Mouse (Mus musculus) G1E (cell line): ENCODE results near the gene Gm7030. TPM values are rescaled to one million over a fixed set of nuclear protein-coding genes. Genes with fewer than 3 reads are reported as not detected.
"Not testable (repeated sequence)": the region's sequence is repeated elsewhere in the genome, so short reads cannot be mapped to it uniquely, and the experiment has no call there.

Source experiments
- ATAC-seq: 2 replicates; pipeline ENCODE4 v1.8.0; 2016; ENCODE audit warnings: mild to moderate bottlenecking; ENCODE audit not compliant: insufficient number of reproducible peaks, poor library complexity, low FRiP score, severe bottlenecking; ENCODE audit errors: extremely low read depth
- DNase-seq: peaks from one replicate; pipeline ENCODE4 v3.0.0; 2012; ENCODE audit warnings: low spot score
- H3K27me3 ChIP-seq: 2 replicates; pipeline ENCODE4 v1.6.1; 2012; ENCODE audit warnings: mild to moderate bottlenecking, low read length, inconsistent platforms; ENCODE audit not compliant: insufficient read depth
- H3K36me3 ChIP-seq: replicated peaks from 2 replicates; pipeline ENCODE3; 2012; ENCODE audit warnings: mild to moderate bottlenecking, inconsistent platforms
- H3K4me1 ChIP-seq: 2 replicates; pipeline ENCODE4 v1.6.1; 2012; ENCODE audit warnings: low read depth, low read length, inconsistent platforms, mixed read lengths; ENCODE audit not compliant: insufficient read depth
- H3K4me3 ChIP-seq: 2 replicates; pipeline ENCODE4 v1.5.1; 2012; ENCODE audit warnings: low read depth, mild to moderate bottlenecking, inconsistent platforms, low read length, moderate library complexity, mixed read lengths
- H3K9me3 ChIP-seq: replicated peaks from 2 replicates; pipeline ENCODE4 v1.6.1; 2012; ENCODE audit warnings: inconsistent platforms
- CTCF ChIP-seq: IDR thresholded peaks from 2 replicates; pipeline ENCODE4 v1.5.1; 2012; ENCODE audit warnings: low read depth, low read length, inconsistent platforms, mixed read lengths
- GATA1 ChIP-seq: IDR thresholded peaks from 2 replicates; pipeline ENCODE4 v1.6.1; 2012; ENCODE audit warnings: borderline replicate concordance, low read length, inconsistent platforms, mixed read lengths
- GATA2 ChIP-seq: IDR thresholded peaks from 2 replicates; pipeline ENCODE4 v1.6.1; 2012; ENCODE audit warnings: low read depth, low read length, inconsistent platforms, borderline replicate concordance
- POLR2AphosphoS5 ChIP-seq: IDR thresholded peaks from 2 replicates; pipeline ENCODE4 v1.6.1; 2012; ENCODE audit warnings: low read depth, low read length, inconsistent platforms; ENCODE audit not compliant: insufficient replicate concordance
- TAL1 ChIP-seq: conservative IDR thresholded peaks from 2 replicates; pipeline ENCODE4 v1.6.1; 2012; ENCODE audit warnings: low read depth, low read length, inconsistent platforms, mixed read lengths
- polyA plus RNA-seq: library from polyadenylated mRNA; stranded (reverse); fragments of >175 nt; gene quantifications from 2 replicates; pipeline ENCODE4 v1.2.3, GENCODE M21; 2012
- total RNA-seq, 2 experiments: library from RNA; stranded (forward) in 1 of 2; stranded (reverse) in 1 of 2; fragments of 200-1000 nt in 1 of 2; fragments of >200 nt in 1 of 2; fragmentation: Nextera tagmentation in 1 of 2; gene quantifications; 2 replicates each; pipeline ENCODE4 v1.2.3; 2014 to 2017

Gm7030 gene
- total RNA-seq (2014; fragmentation: Nextera tagmentation), result not detected in 2 replicates
- 0.16 TPM in 1 of 2 replicates, not detected in the other for total RNA-seq (2017)
- not detected in 2 replicates for polyA plus RNA-seq

DNA sequence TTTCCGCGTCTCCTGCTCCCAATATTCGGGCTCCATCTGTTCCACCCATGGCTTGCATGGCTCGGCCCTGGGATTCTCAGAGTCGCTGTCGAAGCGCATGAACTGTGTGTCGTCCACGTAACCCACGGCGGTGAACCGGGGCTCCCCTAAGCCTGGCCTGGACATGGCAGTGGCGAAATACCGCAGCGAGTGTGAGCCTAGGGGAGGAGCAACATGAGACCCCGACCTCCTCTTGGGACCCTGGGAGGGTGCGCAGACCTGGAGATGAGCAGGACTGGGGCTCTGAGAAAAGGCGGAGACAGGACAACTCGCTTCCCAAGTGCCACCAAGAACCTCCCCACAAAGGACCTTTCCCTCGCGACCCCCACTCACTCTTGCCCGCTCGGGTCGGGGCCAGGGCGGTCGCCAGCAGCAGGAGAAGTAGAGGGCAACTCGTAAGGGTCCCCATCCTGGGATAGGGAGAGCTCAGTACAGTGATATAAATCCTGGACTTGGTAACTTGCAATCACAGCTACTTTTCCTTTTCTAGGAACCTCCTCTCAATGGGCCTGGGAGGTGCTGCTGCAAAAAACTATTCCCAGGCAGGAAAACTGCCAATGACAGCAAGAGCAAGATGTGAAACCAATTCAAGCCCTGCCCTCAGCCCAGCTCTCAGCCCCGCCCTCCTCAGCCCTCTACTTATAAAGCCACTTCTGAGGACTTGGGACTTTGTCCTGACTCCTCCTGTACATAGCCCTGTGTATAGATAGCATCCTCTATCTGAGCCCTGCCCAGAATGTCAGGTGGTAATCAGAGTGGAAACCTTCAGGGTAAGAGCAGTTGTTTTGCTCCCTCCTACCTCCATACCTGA is at the start of gene Gm7030:
Gene Gm7030 (minus strand): TSS at position 458 of the 850 bp plus-strand sequence.
- H3K27me3 ChIP-seq, H3K36me3 ChIP-seq, ATAC-seq, H3K9me3 ChIP-seq, H3K4me1 ChIP-seq, DNase-seq, H3K4me3 ChIP-seq: not testable (repeated sequence)

DNA sequence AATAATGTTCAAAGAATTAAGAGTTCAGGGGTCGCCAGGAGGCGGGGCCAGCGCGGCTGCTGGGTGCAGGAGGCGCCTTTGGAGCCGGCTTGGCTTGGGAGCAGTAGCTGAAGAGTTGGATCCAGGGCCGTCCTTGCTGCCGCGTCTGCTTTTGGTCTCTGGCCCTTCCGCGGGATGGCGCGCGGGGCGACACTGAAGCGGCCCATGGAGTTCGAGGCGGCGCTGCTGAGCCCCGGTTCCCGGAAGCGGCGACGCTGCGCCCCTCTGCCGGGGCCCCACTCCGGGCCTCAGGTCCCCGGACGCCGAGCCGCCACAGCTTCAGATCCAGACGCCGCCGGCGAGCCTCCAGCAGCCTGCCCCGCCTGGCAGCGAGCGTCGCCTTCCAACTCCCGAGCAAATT is 49.7 kb upstream of the Gm7030 start:
- H3K36me3 ChIP-seq, ATAC-seq, DNase-seq, H3K4me1 ChIP-seq, H3K4me3 ChIP-seq, H3K27me3 ChIP-seq, H3K9me3 ChIP-seq: not testable (repeated sequence)

- DNase-seq, H3K9me3 ChIP-seq, H3K36me3 ChIP-seq, H3K4me3 ChIP-seq, ATAC-seq, H3K4me1 ChIP-seq, H3K27me3 ChIP-seq: not testable (repeated sequence)
These were observed 46.9 kb upstream of the Gm7030 start for GRCm38 (mm10) chr17:36176132-36176531.

DNA sequence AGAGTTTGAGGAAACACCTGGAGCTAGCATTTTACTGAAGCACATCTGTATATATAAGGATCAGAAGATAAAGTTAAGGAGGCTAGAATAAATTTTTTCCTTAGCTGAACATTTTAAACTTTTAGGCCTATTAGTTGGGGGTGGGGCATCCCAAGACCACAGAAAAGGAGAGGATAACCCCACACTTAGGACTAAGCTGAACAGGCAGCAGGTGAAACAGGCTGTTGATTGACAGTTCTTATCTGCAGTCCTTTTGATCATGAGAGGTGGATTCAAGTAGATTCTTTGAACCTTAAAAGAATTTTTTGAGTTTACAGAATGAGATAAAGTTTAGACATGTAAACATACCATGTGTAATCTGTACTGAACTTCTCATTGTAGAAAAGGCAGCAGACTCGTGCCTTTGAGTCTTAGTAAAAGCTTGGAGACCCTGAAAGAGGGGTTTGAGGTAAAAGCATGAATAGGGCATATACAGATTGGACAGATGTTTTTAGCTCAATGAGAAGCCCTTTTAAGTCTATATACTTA is 41.1 kb upstream of the Gm7030 start:
- DNase-seq (no peak), ATAC-seq (no peak)
- H3K27me3 ChIP-seq, result no peaks in the 10 kb centered on the region
- H3K36me3 ChIP-seq, result no peaks in the 10 kb centered on the region
- no peaks in the 10 kb centered on the region for H3K9me3 ChIP-seq
- TF ChIP-seq GATA1 (no peak), GATA2 (no peak), CTCF (no peak), POLR2AphosphoS5 (no peak), TAL1 (no peak)
- no peak overlapping the region for H3K4me3 ChIP-seq
- H3K4me1 ChIP-seq, result no peaks in the 10 kb centered on the region

DNA sequence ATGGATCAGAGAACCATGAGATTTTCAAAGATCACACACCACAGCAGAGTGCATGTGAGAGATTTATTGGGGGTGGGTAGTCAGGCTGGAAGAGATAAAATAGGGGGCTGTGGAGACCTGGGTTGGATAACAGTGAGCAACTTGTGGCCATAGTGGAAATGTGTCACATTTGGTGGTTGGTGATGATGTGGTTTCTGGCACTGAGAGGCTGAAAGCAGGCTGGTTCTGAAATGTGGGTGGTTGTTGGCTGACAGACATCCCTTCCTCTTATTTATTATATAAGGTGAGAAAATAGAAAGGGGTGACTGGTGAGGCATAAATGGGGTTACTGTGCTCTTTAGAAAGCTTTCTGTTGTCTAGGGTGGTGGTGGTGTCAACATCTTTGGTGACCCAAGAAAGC is 40.5 kb upstream of the Gm7030 start:
- no peak for ATAC-seq
- H3K36me3 ChIP-seq, result no peaks in the 10 kb centered on the region
- no peak for DNase-seq
- H3K4me1 ChIP-seq, result no peaks in the 10 kb centered on the region
- H3K27me3 ChIP-seq, result no peaks in the 10 kb centered on the region
- TF ChIP-seq TAL1 (no peak), GATA1 (no peak), GATA2 (no peak), CTCF (no peak), POLR2AphosphoS5 (no peak)
- no peaks in the 10 kb centered on the region for H3K9me3 ChIP-seq
- H3K4me3 ChIP-seq, result no peak overlapping the region

GRCm38 (mm10) chr17:36169094-36169493 is 39.9 kb upstream of the Gm7030 start:
- not testable (repeated sequence) for H3K27me3 ChIP-seq, ATAC-seq, H3K9me3 ChIP-seq, H3K4me1 ChIP-seq, H3K4me3 ChIP-seq, DNase-seq, H3K36me3 ChIP-seq

DNA sequence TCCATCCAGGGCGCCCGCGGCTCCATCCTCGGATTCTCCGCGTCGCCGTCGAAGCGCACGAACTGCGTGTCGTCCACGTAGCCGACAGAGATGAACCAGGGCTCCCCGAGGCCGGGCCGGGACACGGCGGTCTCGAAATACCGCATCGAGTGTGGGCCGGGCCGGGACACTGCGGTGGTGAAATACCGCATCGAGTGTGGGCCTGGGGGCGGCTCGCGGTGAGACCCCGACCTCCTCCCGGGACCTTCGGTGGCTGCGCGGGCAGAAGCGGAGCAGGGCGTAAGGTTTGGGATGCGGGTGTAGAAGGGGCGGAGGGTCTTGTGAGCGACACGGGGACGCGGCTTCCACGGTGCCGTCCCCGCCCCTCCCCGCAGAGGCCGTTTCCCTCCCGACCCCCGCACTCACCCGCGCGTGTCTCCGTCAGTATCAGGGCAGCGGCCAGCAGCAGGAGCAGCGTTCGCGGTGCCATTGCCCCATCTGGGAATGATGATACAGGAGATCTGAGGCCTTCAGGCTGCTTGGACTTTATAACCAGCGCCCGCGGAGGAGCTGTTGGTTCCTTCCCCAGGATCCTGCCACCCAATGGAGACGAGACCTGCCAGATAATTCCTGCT is 38.9 kb upstream of the Gm7030 start, which contains the start of gene Gm8909:
Gene Gm8909 (minus strand): TSS at position 499 of the 614 bp plus-strand sequence.
- Histone ChIP-seq H3K4me1 (no peaks in the 10 kb centered on the region), H3K4me3 (no peak within 1 kb of the TSS), H3K27me3 (no peaks in the 10 kb centered on the region), H3K36me3 (no peaks in the 10 kb centered on the region), H3K9me3 (no peaks in the 10 kb centered on the region)
- DNase-seq, result no peak
- ATAC-seq, result no peak
- TF ChIP-seq TAL1 (no peak), POLR2AphosphoS5 (no peak), CTCF (no peak), GATA1 (no peak), GATA2 (no peak)
